Mouse (Mus musculus): ENCODE measurements around the gene Mcl1. TPM values are rescaled to one million over a fixed set of nuclear protein-coding genes. Genes with fewer than 3 reads are reported as not detected.

Mcl1 gene
- polyA plus RNA-seq, 1 experiment: 31.9 TPM

DNA sequence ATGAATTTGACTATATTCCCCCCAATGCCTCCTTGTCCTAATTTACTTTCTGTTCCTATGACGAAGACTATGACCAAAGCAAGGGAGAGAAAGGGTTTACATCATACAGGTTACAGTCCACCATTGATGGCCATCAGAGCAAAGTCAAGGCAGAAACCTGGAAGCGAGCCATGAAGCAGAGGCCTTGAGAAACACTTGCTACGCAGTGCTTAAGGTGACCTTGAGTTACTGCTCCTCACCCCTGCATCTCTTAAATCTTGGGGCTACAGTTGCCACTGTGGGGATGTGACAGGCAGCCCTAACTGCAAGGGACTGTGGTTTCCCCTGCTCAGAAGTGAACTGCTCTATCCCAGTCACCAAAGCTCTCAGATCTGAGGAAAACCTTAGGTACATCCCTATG lies 44.7 kb downstream of the Mcl1 start:
- Histone ChIP-seq H3K27ac (ENCODE audit: insufficient read depth, low read depth, low read length) (no peak overlapping the region), H3K36me3 (ENCODE audit: control insufficient read depth, insufficient read depth, low read length) (no peaks in the 10 kb centered on the region), H3K4me3 (ENCODE audit: insufficient read depth, low read depth, low read length) (no peak overlapping the region), H3K27me3 (replicated peaks; ENCODE audit: control insufficient read depth, insufficient read depth, low read length) (no peaks in the 10 kb centered on the region), H3K4me1 (ENCODE audit: control insufficient read depth, insufficient read depth, low read length) (peaks cover 6% of the 10 kb centered on the region)
- TF ChIP-seq POLR2A (IDR thresholded peaks at IDR 0.05; ENCODE audit: low read depth, low read length) (no peak), CTCF (conservative IDR thresholded peaks at IDR 0.05; ENCODE audit: insufficient read depth, insufficient read length, low read depth, low read length) (no peak)
- WGBS: 67% methylated on average over 3 of the region's 3 CpGs
- no peak for DNase-seq

DNA sequence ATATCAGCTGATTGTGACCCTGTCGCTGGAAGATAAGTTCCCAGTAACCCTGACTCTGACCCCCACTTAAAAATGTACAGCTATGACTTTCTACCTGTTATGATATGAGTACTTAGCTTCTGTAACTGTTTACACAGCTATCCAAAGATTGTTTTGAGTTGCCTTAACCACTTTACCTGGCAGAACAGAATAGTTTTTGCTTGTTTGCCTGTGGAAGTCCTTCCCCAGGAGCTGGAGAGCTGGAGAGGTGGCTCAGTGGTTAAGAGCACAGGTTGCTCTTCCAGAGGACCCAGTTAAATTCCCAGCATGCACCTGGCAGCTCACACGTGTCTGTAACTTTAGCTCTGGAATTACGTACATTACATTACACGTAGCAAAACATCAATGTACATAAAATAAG lies 46.0 kb downstream of the Mcl1 start:
- Histone ChIP-seq H3K4me3 (ENCODE audit: insufficient read depth, low read depth, low read length) (no peak overlapping the region), H3K27me3 (replicated peaks; ENCODE audit: control insufficient read depth, insufficient read depth, low read length) (no peaks in the 10 kb centered on the region), H3K27ac (ENCODE audit: insufficient read depth, low read depth, low read length) (no peak overlapping the region), H3K36me3 (ENCODE audit: control insufficient read depth, insufficient read depth, low read length) (no peaks in the 10 kb centered on the region), H3K4me1 (ENCODE audit: control insufficient read depth, insufficient read depth, low read length) (peaks cover 6% of the 10 kb centered on the region)
- WGBS: 93% methylated on average over 4 of the region's 4 CpGs
- no peak for TF ChIP-seq POLR2A (IDR thresholded peaks at IDR 0.05; ENCODE audit: low read depth, low read length)
- TF ChIP-seq CTCF (conservative IDR thresholded peaks at IDR 0.05; ENCODE audit: insufficient read depth, insufficient read length, low read depth, low read length): no peak
- no peak for DNase-seq

DNA sequence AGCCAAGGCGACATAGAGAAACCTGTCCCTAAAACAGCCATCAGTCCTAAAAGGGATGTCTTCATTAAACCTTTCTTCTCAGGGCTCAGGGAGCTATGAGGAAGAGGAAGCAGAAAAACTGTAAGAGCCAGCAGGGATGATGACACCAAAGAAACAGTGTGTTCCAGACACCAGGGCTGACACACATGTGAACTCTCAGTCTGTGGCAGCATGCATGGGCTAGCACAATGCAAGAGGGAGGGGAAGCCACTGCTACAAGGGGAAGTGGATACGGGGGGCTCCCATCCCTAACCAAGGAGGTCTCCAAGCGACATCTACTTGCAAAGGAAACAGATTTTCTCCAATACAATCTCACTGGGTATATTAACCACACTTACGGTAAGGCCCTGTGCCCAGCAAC lies 47.7 kb downstream of the Mcl1 start:
- peaks cover 6% of the 10 kb centered on the region for H3K4me1 ChIP-seq (ENCODE audit: control insufficient read depth, insufficient read depth, low read length)
- WGBS: 95% methylated on average over 4 of the region's 4 CpGs
- H3K27ac ChIP-seq (ENCODE audit: insufficient read depth, low read depth, low read length): no peak overlapping the region
- H3K4me3 ChIP-seq (ENCODE audit: insufficient read depth, low read depth, low read length): no peak overlapping the region
- H3K27me3 ChIP-seq (replicated peaks; ENCODE audit: control insufficient read depth, insufficient read depth, low read length): no peaks in the 10 kb centered on the region
- TF ChIP-seq CTCF (conservative IDR thresholded peaks at IDR 0.05; ENCODE audit: insufficient read depth, insufficient read length, low read depth, low read length) (no peak), POLR2A (IDR thresholded peaks at IDR 0.05; ENCODE audit: low read depth, low read length) (no peak)
- no peaks in the 10 kb centered on the region for H3K36me3 ChIP-seq (ENCODE audit: control insufficient read depth, insufficient read depth, low read length)
- no peak for DNase-seq

DNA sequence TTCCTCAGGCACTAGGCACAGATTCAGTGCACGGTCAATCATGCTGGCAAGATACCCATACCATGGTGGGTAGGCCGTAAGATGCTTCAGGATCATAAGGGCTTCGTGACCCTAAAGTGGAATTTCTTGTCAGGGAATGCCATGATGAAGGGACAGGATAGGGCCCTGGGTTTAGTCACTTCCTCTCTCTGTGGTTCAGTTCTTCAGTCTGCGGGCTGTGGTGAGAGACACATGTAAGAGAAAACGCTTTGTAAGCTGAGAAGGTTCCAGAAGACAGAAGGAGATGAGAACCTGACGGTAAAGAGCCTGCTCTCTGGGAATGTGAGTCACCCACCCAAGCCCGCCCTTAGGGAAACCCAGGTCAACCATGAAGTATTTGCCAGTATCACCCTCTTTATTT lies 48.9 kb downstream of the Mcl1 start:
- Histone ChIP-seq H3K27me3 (replicated peaks; ENCODE audit: control insufficient read depth, insufficient read depth, low read length) (no peaks in the 10 kb centered on the region), H3K36me3 (ENCODE audit: control insufficient read depth, insufficient read depth, low read length) (no peaks in the 10 kb centered on the region), H3K4me3 (ENCODE audit: insufficient read depth, low read depth, low read length) (no peak overlapping the region), H3K4me1 (ENCODE audit: control insufficient read depth, insufficient read depth, low read length) (peaks cover under 1% of the 10 kb centered on the region; the same call in 1 of the 2 replicates), H3K27ac (ENCODE audit: insufficient read depth, low read depth, low read length) (no peak overlapping the region)
- DNase-seq: no peak
- TF ChIP-seq CTCF (conservative IDR thresholded peaks at IDR 0.05; ENCODE audit: insufficient read depth, insufficient read length, low read depth, low read length) (no peak), POLR2A (IDR thresholded peaks at IDR 0.05; ENCODE audit: low read depth, low read length) (no peak)
- 79% methylated on average over 7 of the region's 7 CpGs for WGBS

DNA sequence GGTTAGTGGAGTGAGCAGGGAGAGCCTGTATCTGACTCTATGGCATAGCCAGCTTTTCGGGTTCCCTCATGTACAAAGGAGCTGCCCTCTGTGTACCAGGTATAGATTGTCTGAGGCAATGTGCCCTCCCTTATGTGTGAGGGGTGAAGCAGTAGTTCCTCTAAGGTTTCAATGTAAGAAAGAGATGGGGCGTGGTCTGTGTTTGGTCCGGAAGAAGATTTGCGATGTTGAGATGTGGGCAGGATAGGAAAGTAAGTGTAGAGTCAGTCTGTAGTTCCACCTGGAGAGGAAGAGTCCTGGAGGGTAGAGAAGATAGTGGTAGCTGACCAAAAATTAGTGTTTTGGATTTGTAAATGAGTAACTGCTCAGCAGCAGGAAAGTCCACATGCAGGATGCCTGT lies 50.5 kb downstream of the Mcl1 start:
- no peak for DNase-seq
- H3K27me3 ChIP-seq (replicated peaks; ENCODE audit: control insufficient read depth, insufficient read depth, low read length): no peaks in the 10 kb centered on the region
- H3K4me3 ChIP-seq (ENCODE audit: insufficient read depth, low read depth, low read length): no peak overlapping the region
- H3K27ac ChIP-seq (ENCODE audit: insufficient read depth, low read depth, low read length): no peak overlapping the region
- H3K36me3 ChIP-seq (ENCODE audit: control insufficient read depth, insufficient read depth, low read length): no peaks in the 10 kb centered on the region
- TF ChIP-seq POLR2A (IDR thresholded peaks at IDR 0.05; ENCODE audit: low read depth, low read length): no peak
- 85% methylated on average over 4 of the region's 4 CpGs for WGBS
- H3K4me1 ChIP-seq (ENCODE audit: control insufficient read depth, insufficient read depth, low read length): no peaks in the 10 kb centered on the region

DNA sequence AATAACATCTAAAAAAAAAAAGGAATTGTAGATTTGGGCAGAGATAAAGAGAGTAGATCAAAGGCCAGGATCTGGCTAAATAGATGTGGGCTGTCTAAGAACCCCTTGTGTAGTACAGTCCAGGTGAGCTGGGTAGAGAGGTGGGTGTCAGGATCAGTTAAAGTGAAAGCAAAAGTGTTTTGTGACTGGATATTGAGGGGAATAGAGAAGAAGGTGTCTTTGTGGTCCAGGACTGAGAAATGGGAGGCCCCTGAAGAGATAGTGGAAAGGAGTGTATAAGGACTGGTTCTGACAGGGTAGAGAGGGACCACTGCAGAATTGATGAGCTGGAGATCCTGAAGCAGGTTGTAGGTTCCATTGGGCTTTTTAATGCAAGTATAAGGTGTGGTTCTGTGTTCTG lies 51.4 kb downstream of the Mcl1 start:
- TF ChIP-seq CTCF (conservative IDR thresholded peaks at IDR 0.05; ENCODE audit: insufficient read depth, insufficient read length, low read depth, low read length): no peak
- no peak for TF ChIP-seq POLR2A (IDR thresholded peaks at IDR 0.05; ENCODE audit: low read depth, low read length)
- DNase-seq: no peak
- no peak overlapping the region for H3K4me3 ChIP-seq (ENCODE audit: insufficient read depth, low read depth, low read length)
- no peaks in the 10 kb centered on the region for H3K27me3 ChIP-seq (replicated peaks; ENCODE audit: control insufficient read depth, insufficient read depth, low read length)
- H3K27ac ChIP-seq (ENCODE audit: insufficient read depth, low read depth, low read length): no peak overlapping the region
- no peaks in the 10 kb centered on the region for H3K4me1 ChIP-seq (ENCODE audit: control insufficient read depth, insufficient read depth, low read length)
- no peaks in the 10 kb centered on the region for H3K36me3 ChIP-seq (ENCODE audit: control insufficient read depth, insufficient read depth, low read length)

Other genes with a start within 250 kb of the Mcl1 start
- 26.4 and 28.7 TPM in 2 replicates for gene Arnt, start 224.4 kb upstream of the Mcl1 start, polyA plus RNA-seq (2012; rRNA removed)
- 6.5 and 8.2 TPM in 2 replicates for gene Ctsk, start 159.5 kb upstream of the Mcl1 start, polyA plus RNA-seq (2012; rRNA removed)
- 8.2 and 18.1 TPM in 2 replicates for gene Ctss, start 132.0 kb upstream of the Mcl1 start, polyA plus RNA-seq (2012; rRNA removed)
- not detected in 2 replicates for gene Hormad1, start 99.1 kb upstream of the Mcl1 start, polyA plus RNA-seq (2012; rRNA removed)
- gene Golph3l, start 69.9 kb upstream of the Mcl1 start, polyA plus RNA-seq (2012; rRNA removed): 7.6 and 10.4 TPM in 2 replicates
- 9.9 and 13.2 TPM in 2 replicates for gene Ensa, start 33.8 kb upstream of the Mcl1 start, polyA plus RNA-seq (2012; rRNA removed)
- gene Adamtsl4, start 29.1 kb downstream of the Mcl1 start, polyA plus RNA-seq (2012; rRNA removed): 5.2 and 6.0 TPM in 2 replicates
- 494 and 636 TPM in 2 replicates for gene Ecm1, start 80.8 kb downstream of the Mcl1 start, polyA plus RNA-seq (2012; rRNA removed)
- 28.2 and 29.3 TPM in 2 replicates for gene Tars2, start 101.4 kb downstream of the Mcl1 start, polyA plus RNA-seq (2012; rRNA removed)
- gene Rprd2, start 160.1 kb downstream of the Mcl1 start, polyA plus RNA-seq (2012; rRNA removed): 12.6 and 13.9 TPM in 2 replicates
- gene Prpf3, start 197.1 kb downstream of the Mcl1 start, polyA plus RNA-seq (2012; rRNA removed): 12.4 and 14.6 TPM in 2 replicates
- 172 and 274 TPM in 2 replicates for gene Mrps21, start 212.7 kb downstream of the Mcl1 start, polyA plus RNA-seq (2012; rRNA removed)
- gene Ciart, start 223.5 kb downstream of the Mcl1 start, polyA plus RNA-seq (2012; rRNA removed): 5.1 and 6.0 TPM in 2 replicates
- gene BC028528, start 233.2 kb downstream of the Mcl1 start, polyA plus RNA-seq (2012; rRNA removed): 5.7 and 8.1 TPM in 2 replicates
- gene Aph1a, start 235.2 kb downstream of the Mcl1 start, polyA plus RNA-seq (2012; rRNA removed): 177 and 182 TPM in 2 replicates
- gene Car14, start 245.9 kb downstream of the Mcl1 start, polyA plus RNA-seq (2012; rRNA removed): 206 TPM in 2 replicates